Mouse (Mus musculus): ENCODE measurements around the gene Slc34a1.
A peak's percentile ranks its signal among the peaks of the same experiment; 100 is the strongest.

Slc34a1 gene

GRCm38 (mm10) chr13:55444286-55444936, 46.4 kb downstream of the Slc34a1 start:
- DNase-seq (ENCODE audit: low read depth, low spot score), result no peak

- peak; percentile 94 for DNase-seq (ENCODE audit: low read depth, low spot score)
Observed at GRCm38 (mm10) chr13:55444937-55445315, 46.9 kb downstream of the Slc34a1 start, which contains the start of gene Grk6. Gene Grk6, plus strand, starts transcription at chr13:55445072.

GRCm38 (mm10) chr13:55445361-55446091, 47.5 kb downstream of the Slc34a1 start:
- DNase-seq (ENCODE audit: low read depth, low spot score), result no peak

DNA sequence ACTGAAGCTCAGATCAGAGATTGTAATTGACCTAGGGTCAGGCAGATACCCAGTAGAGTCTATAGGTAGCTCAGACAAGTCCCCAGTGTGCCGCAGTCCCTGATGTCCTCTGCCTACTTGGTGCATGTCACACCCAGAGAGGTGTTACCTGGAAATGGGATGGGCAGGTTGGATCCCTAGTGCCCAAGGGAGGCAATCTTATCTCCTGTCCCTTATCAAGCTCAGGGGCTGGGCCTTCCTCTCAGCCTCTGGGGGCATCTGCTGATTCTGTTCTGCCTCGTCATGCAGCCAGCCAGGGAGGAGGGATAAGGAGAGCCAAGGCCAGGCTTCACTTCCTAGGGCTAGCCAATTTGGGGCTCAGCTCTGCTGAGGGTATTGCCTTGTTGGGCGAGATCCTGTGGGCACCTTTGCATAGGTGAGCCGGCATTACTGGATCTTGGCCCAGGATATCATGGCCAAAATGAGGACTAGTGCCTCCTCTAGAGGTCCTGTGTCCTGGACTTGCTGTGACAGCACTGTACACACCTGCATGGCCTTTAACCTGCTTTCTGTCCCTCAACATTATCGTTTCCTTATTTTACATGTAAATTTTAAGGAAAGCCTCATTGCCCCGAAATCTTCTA, 48.6 kb downstream of the Slc34a1 start:
- no peak for DNase-seq (ENCODE audit: low read depth, low spot score)

- DNase-seq (ENCODE audit: low read depth, low spot score), result no peak
Observed at GRCm38 (mm10) chr13:55447543-55447943, 49.6 kb downstream of the Slc34a1 start.

GRCm38 (mm10) chr13:55448131-55448530, 50.1 kb downstream of the Slc34a1 start:
- DNase-seq (ENCODE audit: low read depth, low spot score), result no peak

DNA sequence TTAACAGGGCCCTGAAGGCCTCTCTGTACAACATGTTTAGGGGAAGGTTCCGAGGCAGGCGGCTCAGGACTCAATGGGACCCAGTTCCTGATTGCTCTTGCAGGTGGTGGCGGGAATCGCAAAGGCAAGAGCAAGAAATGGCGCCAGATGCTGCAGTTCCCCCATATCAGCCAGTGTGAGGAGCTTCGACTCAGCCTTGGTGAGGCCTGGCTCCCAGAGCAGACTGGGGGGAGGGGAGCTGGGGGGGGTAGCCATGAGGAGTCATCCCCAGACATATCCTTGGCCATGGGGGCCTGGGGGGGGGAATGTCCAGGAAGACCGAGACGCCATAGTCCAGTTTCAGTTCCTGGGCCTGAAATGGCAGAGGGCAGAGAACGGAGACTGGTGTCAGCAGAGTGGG, 51.2 kb downstream of the Slc34a1 start:
- DNase-seq (ENCODE audit: low read depth, low spot score), result no peak

DNA sequence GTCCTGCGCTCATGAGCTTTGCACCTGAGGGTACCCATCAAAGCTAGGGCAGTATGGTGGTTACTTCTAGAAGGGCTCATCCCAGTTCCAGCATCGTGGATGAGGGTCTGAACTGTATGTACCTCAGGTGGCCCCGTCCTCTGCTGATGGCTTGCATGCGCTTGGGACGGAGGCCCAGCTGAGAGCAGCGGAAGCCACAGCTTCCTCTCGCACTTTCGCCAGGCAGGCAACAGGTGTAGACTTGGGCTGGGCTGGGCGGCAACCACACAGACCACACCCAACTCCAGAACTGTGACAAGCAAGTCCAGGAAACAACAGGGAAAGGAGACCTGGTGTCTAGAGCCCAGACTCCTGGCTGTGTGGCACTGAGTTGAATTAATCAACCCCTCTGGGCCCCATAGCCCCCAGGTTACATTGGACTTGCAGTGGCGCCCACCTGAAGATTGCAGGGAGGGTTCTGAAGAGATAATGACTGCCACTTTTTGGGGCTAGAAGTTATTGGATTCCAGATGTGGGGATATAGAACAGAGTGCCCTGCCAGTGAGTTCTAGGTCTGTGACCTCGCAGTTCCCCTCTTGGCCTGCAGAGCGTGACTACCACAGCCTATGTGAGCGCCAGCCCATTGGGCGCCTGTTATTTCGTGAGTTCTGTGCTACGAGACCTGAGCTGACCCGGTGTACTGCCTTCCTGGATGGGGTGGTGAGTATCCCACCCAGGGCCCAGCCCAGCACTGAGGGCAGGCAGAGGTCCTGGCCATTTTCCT, 51.9 kb downstream of the Slc34a1 start:
- no peak for DNase-seq (ENCODE audit: low read depth, low spot score)

DNA sequence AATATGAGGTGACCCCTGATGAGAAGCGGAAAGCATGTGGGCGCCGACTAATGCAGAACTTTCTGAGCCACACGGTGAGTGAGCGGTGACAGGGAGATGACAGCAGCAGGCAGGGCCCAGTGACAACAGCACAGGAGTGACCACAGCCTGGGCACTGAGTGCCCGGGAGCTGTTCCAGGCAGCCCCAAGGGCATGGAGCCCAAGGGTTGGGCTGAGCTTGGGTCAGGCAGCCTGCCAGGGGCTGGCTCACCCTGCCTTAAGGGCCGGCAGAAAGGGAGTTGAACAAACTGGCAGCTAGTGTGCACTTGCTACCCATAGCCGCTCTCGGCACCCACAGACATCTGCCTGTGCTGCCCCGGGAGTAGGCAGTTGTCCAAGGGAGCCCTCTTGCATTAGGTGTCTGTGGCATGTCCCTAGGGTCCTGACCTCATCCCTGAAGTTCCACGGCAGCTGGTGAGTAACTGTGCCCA, 52.6 kb downstream of the Slc34a1 start:
- no peak for DNase-seq (ENCODE audit: low read depth, low spot score)

DNA sequence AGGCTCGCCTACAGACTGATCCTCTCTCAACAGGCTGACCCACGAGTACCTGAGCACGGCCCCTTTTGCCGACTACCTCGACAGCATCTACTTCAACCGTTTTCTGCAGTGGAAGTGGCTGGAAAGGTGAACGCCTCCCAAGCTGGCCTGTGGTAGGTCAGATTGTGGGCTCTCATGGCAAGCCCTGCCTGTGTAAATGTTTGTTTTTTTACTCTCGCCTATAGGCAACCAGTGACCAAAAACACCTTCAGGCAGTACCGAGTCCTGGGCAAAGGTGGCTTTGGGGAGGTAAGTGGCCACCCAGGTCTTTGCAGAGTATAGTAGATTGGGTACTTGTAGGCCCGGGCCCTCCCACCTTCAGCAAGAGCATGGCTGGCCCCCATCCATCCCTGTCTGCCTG, 53.3 kb downstream of the Slc34a1 start:
- no peak for DNase-seq (ENCODE audit: low read depth, low spot score)

- no peak for DNase-seq (ENCODE audit: low read depth, low spot score)
Observed at GRCm38 (mm10) chr13:55451785-55452549, 54.0 kb downstream of the Slc34a1 start.

- no peak for DNase-seq (ENCODE audit: low read depth, low spot score)
Observed at GRCm38 (mm10) chr13:55462965-55463364, 65.0 kb downstream of the Slc34a1 start.

- DNase-seq (ENCODE audit: low read depth, low spot score), result no peak
Observed at GRCm38 (mm10) chr13:55463399-55464026, 65.5 kb downstream of the Slc34a1 start.

DNA sequence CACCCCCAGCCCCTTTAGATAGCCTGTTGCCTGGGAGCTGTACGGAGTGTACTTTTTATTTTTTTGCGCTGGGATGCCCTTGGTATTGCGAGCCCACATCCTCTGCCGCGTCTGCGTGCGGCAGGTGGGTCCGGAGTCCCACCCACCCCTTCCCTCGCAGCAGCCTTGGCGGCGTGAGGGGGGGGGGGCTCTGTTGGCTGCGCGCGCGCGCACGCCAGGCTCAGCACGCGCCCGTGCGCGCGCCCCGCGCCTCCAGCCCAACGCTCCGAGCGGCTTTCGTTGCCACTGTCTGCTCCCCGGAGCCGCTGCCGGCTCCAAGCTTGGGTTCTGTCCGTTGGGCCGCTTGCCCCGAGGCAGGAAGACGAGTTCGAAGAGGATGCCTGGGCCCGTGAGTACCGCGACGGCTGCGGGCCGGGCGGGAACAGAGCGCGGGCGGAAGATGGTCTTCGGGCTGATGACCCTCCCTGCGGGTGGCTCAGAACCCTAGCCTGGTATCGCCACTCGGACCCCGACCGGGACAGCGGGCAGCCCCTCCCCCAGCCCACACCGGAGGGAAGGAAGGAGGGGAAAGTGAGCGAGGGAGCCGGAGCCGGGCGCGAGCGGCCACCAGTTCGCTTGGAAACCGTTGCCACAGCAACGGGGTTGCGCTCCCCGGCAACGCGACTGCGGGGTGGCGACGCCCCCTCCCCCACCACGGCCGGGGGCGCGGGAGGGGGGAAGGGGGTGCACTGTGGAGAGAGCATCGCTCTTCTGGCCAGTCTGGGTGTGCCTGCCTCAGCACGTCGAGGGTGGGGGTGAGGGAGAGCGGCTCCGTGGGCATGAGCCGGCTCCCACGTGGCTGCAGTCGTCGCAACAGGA, 66.3 kb downstream of the Slc34a1 start, which contains the start of gene Prr7:
TSS of gene Prr7 (plus strand) at position 241 of the 858 bp plus-strand sequence.
- DNase-seq (ENCODE audit: low read depth, low spot score), result no peak

DNA sequence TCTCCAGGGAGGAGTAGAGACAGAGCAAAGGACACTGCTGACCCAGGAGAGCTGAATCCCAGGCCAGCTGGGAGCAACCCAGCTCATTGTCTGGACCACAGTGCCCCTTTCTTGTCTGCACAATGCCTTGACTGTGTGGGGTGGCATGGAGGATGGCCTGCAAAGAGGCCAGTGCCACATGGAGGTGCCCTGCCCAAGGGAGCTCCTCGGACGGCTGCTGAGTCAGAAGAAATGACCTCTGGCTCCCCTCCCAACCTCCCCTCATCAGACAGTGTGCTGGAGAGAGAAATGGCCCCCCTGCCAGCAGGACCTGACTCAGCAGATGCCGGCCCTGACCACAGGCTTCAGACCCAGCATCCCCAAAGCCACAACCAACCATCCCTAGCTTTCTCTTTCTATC, 67.2 kb downstream of the Slc34a1 start:
- no peak for DNase-seq (ENCODE audit: low read depth, low spot score)
